Mouse (Mus musculus) hindbrain, embryonic 16.5 days (tissue): ENCODE results near the gene Ccdc71l. TPM values are rescaled to one million over a fixed set of nuclear protein-coding genes. Genes with fewer than 3 reads are reported as not detected.

Source experiments
- ATAC-seq: fragments of 200-750 bp; cut with Nextera tagmentation; 2 replicates; pipeline ENCODE4 v1.8.0; 2017; ENCODE audit warnings: moderate TSS enrichment, moderate library complexity
- H3K27ac ChIP-seq: fragments of 300-500 bp; sonication (generic); 2 replicates; pipeline ENCODE4 v1.5.1; 2014; ENCODE audit warnings: low read depth, mild to moderate bottlenecking, control low read depth, low read length, moderate library complexity
- H3K27me3 ChIP-seq: fragments of 300-500 bp; sonication (generic); replicated peaks from 2 replicates; pipeline ENCODE4 v1.6.1; 2014; ENCODE audit warnings: low read length; ENCODE audit not compliant: control insufficient read depth, insufficient read depth
- H3K36me3 ChIP-seq: fragments of 300-500 bp; sonication (generic); 2 replicates; pipeline ENCODE4 v1.6.1; 2014; ENCODE audit warnings: mild to moderate bottlenecking, low read length, moderate library complexity, mixed read lengths; ENCODE audit not compliant: control insufficient read depth, insufficient read depth
- H3K4me1 ChIP-seq: fragments of 300-500 bp; sonication (generic); 2 replicates; pipeline ENCODE4 v1.6.1; 2014; ENCODE audit warnings: low read depth, low read length; ENCODE audit not compliant: control insufficient read depth, insufficient read depth
- H3K4me2 ChIP-seq: fragments of 300-500 bp; sonication (generic); 2 replicates; pipeline ENCODE4 v1.6.1; 2014; ENCODE audit warnings: mild to moderate bottlenecking, low read length, control low read depth, moderate library complexity
- H3K4me3 ChIP-seq: fragments of 300-500 bp; sonication (generic); 2 replicates; pipeline ENCODE4 v1.5.1; 2014; ENCODE audit warnings: mild to moderate bottlenecking, low read length, control low read depth, moderate library complexity
- H3K9ac ChIP-seq: fragments of 300-500 bp; sonication (generic); 2 replicates; pipeline ENCODE4 v1.6.1; 2014; ENCODE audit warnings: low read depth, mild to moderate bottlenecking, control low read depth, low read length, moderate library complexity
- H3K9me3 ChIP-seq: fragments of 300-500 bp; sonication (generic); 2 replicates; pipeline ENCODE4 v1.6.1; 2014; ENCODE audit warnings: mild to moderate bottlenecking, low read length, moderate library complexity; ENCODE audit not compliant: control insufficient read depth
- WGBS: fragments of 180-500 bp; shearing (Covaris S2); extraction: QIAGEN DNeasy Blood & Tissue Kit; methylation state at CpG from one replicate; pipeline ENCODE4 v1.1.7; 2014; 5-methylcytosine and 5-hydroxymethylcytosine counted together
- polyA plus RNA-seq: library from polyadenylated mRNA; unstranded; fragments of >200 nt; fragmentation: Nextera tagmentation; extraction: Ambion mirVana; gene quantifications from 2 replicates; pipeline ENCODE4 v1.2.1, GENCODE M21; 2015

The Ccdc71l gene
- polyA plus RNA-seq, 1 experiment from 2014 or later = 2.3 TPM

DNA sequence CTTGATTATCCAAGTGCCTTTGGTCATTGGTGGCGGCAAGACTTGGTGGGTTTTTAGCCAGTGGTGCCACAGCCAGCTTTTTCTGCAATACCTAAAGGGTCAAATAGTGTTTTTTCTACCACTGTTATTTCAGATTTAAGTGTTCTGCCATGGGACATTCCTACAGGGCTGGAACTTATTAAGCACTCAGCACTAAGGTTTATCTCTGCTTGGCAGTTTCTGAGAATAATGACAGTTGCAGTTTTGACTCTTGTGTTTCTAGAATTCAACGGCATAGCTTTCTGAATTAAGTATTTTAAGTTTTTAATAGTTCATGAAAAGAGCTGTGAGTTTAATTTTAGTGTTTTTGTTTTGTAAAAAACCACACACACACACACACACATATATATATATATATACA, 2.5 kb downstream of the Ccdc71l start:
- Histone ChIP-seq H3K4me1 (peaks cover 17% of the 10 kb centered on the region), H3K9me3 (no peaks in the 10 kb centered on the region), H3K4me2 (peak overlapping the region; percentile 73), H3K36me3 (no peaks in the 10 kb centered on the region), H3K27me3 (no peaks in the 10 kb centered on the region), H3K9ac (no peak overlapping the region), H3K4me3 (peak overlapping the region; percentile 35), H3K27ac (no peak overlapping the region)
- no peak for ATAC-seq
- WGBS = 83% methylated on average over 2 of the region's 2 CpGs

DNA sequence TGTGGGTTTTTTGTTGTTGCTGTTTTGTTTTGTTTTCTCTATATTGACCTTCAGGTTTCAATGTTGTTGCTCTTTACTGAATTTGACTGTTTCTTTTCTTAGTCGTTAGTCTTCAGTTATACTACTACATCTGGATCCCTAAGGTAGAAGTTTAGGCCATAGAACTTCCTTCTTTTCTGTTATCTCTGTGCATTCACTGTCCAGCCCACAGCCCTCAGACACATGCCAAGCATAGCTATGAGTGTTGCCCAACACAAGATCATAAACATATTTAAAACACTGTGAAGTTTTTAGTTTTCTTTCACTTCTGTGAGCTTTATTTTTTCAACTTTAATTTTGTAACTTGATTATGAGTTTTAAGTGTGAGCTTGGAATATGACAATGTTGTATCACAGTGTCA, 41.0 kb downstream of the Ccdc71l start:
- ATAC-seq = no peak
- Histone ChIP-seq H3K4me3 (no peak overlapping the region), H3K4me1 (no peaks in the 10 kb centered on the region), H3K4me2 (no peak overlapping the region), H3K9me3 (no peaks in the 10 kb centered on the region), H3K36me3 (no peaks in the 10 kb centered on the region), H3K27me3 (no peaks in the 10 kb centered on the region), H3K9ac (no peak overlapping the region), H3K27ac (no peak overlapping the region)
- WGBS = 96% methylated on average over 1 of the region's 1 CpGs

DNA sequence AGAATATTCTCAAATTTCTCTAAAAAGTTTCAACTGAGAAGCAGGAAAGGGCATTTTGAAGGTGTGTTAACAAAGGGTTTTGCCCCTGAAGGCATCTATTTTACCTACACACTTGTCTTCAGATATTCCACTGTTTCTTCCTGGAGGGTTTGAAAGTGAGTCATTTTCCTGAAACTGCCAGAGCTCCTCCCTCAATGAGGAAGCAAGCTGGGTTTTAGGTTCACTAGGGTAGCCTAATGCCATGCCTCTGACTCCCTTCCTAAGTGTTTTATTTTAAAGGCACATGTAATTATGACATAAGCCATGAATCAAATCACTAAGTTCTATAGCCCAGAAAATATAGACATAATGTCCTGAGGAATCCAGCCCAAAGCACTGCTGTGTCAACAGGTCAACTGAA, 49.3 kb downstream of the Ccdc71l start:
- H3K27me3 ChIP-seq = no peaks in the 10 kb centered on the region
- no peak overlapping the region for H3K9ac ChIP-seq
- no peak overlapping the region for H3K4me2 ChIP-seq
- no peak overlapping the region for H3K4me3 ChIP-seq
- H3K27ac ChIP-seq = no peak overlapping the region
- no peaks in the 10 kb centered on the region for H3K9me3 ChIP-seq
- no peaks in the 10 kb centered on the region for H3K36me3 ChIP-seq
- H3K4me1 ChIP-seq = no peaks in the 10 kb centered on the region
- no peak for ATAC-seq

DNA sequence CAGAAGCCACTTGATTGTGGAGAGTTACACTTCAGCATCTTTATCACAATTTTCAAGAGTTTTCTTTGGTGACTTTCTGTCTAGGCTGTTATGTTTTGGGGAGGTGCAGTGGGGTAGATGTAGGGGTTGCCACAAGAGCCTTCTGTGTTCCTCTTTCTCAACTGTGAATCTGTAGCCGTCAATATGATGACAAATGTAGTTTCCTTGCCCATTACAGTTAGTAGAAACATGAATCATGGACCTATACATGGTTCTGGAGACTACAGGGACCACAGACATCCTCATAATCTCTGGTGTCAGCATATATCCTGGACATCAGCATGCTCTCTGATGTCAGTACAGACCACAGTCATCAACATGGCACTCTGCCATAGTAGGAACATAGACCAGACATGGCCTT, 52.5 kb downstream of the Ccdc71l start:
- Histone ChIP-seq H3K9me3 (no peaks in the 10 kb centered on the region), H3K4me2 (no peak overlapping the region), H3K4me1 (no peaks in the 10 kb centered on the region), H3K36me3 (no peaks in the 10 kb centered on the region), H3K9ac (no peak overlapping the region), H3K27me3 (no peaks in the 10 kb centered on the region), H3K4me3 (no peak overlapping the region), H3K27ac (no peak overlapping the region)
- WGBS = 90% methylated on average over 1 of the region's 1 CpGs
- ATAC-seq = no peak

Other genes with a start within 250 kb of the Ccdc71l start
- 0.98 and 1.4 TPM in 2 replicates for gene Pik3cg, start 170.0 kb upstream of the Ccdc71l start, polyA plus RNA-seq